Mouse (Mus musculus): ENCODE measurements at regions not wholly inside any gene's neighbourhood (a gene's known extent, or its start where the extent isn't known, plus 50 kb on each side); places are given as distances from the start of the nearest gene placed in this dataset.

DNA sequence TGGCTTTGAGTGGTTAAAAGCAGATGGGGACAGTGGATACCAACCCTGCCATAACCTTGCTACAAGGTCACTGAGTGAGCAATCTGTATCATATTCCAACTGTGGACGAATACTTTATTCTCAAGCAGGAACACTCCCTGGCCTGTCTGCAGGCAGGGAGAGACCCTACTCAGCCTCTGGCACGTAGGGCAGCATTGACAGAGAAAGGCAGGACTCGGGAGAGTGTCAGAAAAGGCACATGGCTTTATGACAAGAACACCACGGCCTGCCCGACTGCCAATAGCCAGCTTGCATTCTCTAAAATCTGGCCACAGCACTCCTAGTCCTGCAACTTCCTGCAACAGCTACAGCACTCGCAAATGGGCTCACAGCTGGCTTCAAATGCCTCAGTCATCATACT, 63.3 kb upstream of the Selenok start:
- TF ChIP-seq CTCF (IDR thresholded peaks at IDR 0.05; ENCODE audit: low read depth) (no peak), EP300 (IDR thresholded peaks at IDR 0.05; ENCODE audit: low read depth) (no peak)

All from heart, postnatal 0 days (tissue).